Mouse (Mus musculus): ENCODE data around the gene Stx12. TPM values are rescaled to one million over a fixed set of nuclear protein-coding genes. Genes with fewer than 3 reads are reported as not detected.

The Stx12 gene
- total RNA-seq, 2 experiments from 2014 or later: 51.0 to 53.0 TPM

GRCm38 (mm10) chr4:132871116-132871515, 13.2 kb downstream of the Stx12 start:
- no peak for ATAC-seq (ENCODE audit: poor library complexity, severe bottlenecking)

- ATAC-seq (ENCODE audit: poor library complexity, severe bottlenecking): no peak
Observed at GRCm38 (mm10) chr4:132864856-132865255, 19.5 kb downstream of the Stx12 start.

- no peak for ATAC-seq (ENCODE audit: poor library complexity, severe bottlenecking)
Observed at GRCm38 (mm10) chr4:132863012-132863411, 21.3 kb downstream of the Stx12 start.

GRCm38 (mm10) chr4:132860880-132861279, 23.4 kb downstream of the Stx12 start:
- no peak for ATAC-seq (ENCODE audit: poor library complexity, severe bottlenecking)

- ATAC-seq (ENCODE audit: poor library complexity, severe bottlenecking): no peak
Observed at GRCm38 (mm10) chr4:132843705-132844071, 40.6 kb downstream of the Stx12 start.

GRCm38 (mm10) chr4:132842970-132843704, 41.2 kb downstream of the Stx12 start, which contains the start of gene Ppp1r8:
TSS of gene Ppp1r8 (minus strand) at chr4:132843169.
- ATAC-seq (ENCODE audit: poor library complexity, severe bottlenecking): peak; percentile 99

- ATAC-seq (ENCODE audit: poor library complexity, severe bottlenecking): peak; percentile 45
Observed at GRCm38 (mm10) chr4:132842281-132842906, 41.9 kb downstream of the Stx12 start.

GRCm38 (mm10) chr4:132841493-132841892, 42.8 kb downstream of the Stx12 start:
- ATAC-seq (ENCODE audit: poor library complexity, severe bottlenecking): no peak

GRCm38 (mm10) chr4:132823614-132824366, 60.5 kb downstream of the Stx12 start:
- peak; percentile 95 for ATAC-seq (ENCODE audit: poor library complexity, severe bottlenecking)

- ATAC-seq (ENCODE audit: poor library complexity, severe bottlenecking): no peak
Observed at GRCm38 (mm10) chr4:132818442-132818841, 65.9 kb downstream of the Stx12 start.

- ATAC-seq (ENCODE audit: poor library complexity, severe bottlenecking): no peak; the same call in 1 of the 2 replicates
Observed at GRCm38 (mm10) chr4:132816855-132817254, 67.5 kb downstream of the Stx12 start.

GRCm38 (mm10) chr4:132816404-132816803, 67.9 kb downstream of the Stx12 start:
- peak; percentile 95 for ATAC-seq (ENCODE audit: poor library complexity, severe bottlenecking)

- ATAC-seq (ENCODE audit: poor library complexity, severe bottlenecking): peak; percentile 72
Observed at GRCm38 (mm10) chr4:132809621-132810020, 74.7 kb downstream of the Stx12 start.

- peak; percentile 82 for ATAC-seq (ENCODE audit: poor library complexity, severe bottlenecking)
Observed at GRCm38 (mm10) chr4:132807771-132808641, 76.3 kb downstream of the Stx12 start.

GRCm38 (mm10) chr4:132806620-132807191, 77.6 kb downstream of the Stx12 start:
- ATAC-seq (ENCODE audit: poor library complexity, severe bottlenecking): no peak

- ATAC-seq (ENCODE audit: poor library complexity, severe bottlenecking): no peak
Observed at GRCm38 (mm10) chr4:132805599-132806197, 78.6 kb downstream of the Stx12 start.

GRCm38 (mm10) chr4:132805146-132805545, 79.2 kb downstream of the Stx12 start:
- no peak for ATAC-seq (ENCODE audit: poor library complexity, severe bottlenecking)

GRCm38 (mm10) chr4:132804331-132804730, 80.0 kb downstream of the Stx12 start:
- peak; percentile 75 for ATAC-seq (ENCODE audit: poor library complexity, severe bottlenecking)

- ATAC-seq (ENCODE audit: poor library complexity, severe bottlenecking): no peak
Observed at GRCm38 (mm10) chr4:132803876-132804275, 80.4 kb downstream of the Stx12 start.
